Mouse (Mus musculus) testis, postnatal 10 days (tissue): ENCODE results near the gene Jpt1.
A peak's percentile ranks its signal among the peaks of the same experiment; 100 is the strongest.
"Not testable (repeated sequence)": the region's sequence is repeated elsewhere in the genome, so short reads cannot be mapped to it uniquely, and the experiment has no call there.

ENCODE experiments used
- DNase-seq: peaks from one replicate; pipeline ENCODE4 v3.0.0; 2021; ENCODE audit warnings: low spot score

The Jpt1 gene

DNA sequence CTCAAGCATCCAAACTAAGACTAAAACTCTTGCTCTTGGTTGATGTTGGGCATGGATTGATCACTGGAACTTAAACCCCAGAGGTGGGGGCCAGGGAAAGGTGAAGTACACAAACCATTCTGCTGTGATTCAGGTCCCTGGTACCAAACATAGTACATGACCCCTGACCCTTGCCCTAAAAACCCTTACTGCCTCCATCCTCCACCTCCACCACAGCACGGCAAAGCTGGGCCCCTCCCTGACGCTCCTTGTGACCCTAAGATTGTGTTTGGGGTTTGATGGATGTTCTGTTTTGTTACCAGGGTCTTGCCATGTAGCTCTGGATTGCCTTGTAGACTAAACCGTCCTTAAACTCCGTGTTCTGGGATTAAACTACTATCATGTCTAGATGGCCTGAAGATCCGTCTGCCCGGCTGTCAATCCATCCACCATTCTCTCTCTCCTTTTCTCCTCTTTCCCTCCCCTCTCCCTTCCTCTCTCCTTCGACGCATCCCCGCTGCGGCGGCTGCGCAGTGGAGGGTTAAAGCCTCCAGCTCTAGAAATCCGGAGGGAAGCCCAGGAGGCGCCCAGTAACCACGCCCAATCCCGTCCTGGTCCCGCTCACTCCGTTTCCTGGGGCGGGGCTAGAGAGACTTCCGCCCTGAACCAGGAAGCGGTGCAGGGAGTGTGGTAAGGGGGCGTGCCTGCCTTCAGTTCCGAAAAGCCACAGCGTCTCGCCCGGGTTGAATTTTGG is 39.0 kb downstream of the Jpt1 start, which contains the start of gene Armc7:
Gene Armc7, plus strand, starts transcription at position 643 of the 733 bp plus-strand sequence.
- DNase-seq, result peak; percentile 97

DNA sequence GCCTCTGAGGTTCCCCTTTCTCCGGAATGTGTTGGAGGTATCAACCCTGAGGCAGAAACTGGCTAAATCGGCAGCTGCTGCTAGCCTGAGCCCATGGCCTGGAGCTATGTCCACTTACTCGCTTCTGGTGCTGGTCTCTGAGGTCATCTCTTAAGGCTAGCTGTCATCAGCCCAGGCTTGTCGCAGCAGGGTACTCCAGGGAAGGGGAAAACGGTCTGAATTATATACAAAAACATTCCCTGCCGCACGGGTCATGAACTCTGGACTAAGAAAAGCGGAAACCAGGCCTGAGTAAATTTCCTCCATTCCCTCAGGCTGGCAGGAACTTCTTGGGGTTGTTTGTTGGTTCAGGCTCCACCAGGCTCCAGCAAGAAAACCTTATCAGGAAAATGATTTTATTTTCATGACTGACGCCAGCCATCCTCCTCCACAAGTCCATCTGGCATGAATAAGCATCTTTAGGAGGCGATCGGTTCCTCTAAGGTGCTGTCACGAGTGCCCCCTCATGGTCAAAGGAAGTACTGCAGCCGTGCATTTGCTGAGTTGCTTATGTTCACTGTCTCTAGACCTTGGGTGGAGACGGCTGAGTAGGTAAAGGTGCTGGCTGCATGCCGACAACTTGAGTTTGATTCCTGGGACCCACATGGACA is 40.4 kb downstream of the Jpt1 start:
- DNase-seq, result peak; percentile 96

GRCm38 (mm10) chr11:115472183-115472582 is 42.0 kb downstream of the Jpt1 start:
- DNase-seq, result no peak

DNA sequence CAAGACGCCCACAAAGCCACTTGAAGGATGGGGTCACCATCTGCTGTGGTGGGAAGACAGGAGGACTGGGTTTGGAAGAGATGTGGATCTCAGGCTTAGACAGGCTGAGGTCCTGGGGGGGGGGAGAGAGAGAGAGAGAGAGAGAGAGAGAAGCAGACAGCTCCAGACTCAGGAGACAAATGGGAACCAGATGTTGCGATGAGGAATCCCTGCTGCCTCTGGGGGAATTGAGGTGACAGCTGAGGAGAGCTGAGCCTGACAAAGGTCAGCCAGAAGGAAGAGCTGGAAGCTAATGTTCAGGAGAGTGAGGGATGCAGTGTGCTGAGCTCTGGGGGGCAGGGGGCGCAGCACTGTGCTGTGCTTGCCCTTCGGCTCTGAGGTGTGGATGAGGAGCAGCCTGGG is 47.0 kb downstream of the Jpt1 start:
- no peak for DNase-seq

GRCm38 (mm10) chr11:115464851-115465250 is 49.3 kb downstream of the Jpt1 start:
- no peak for DNase-seq

- no peak for DNase-seq
Observed at GRCm38 (mm10) chr11:115463397-115463796, 50.8 kb downstream of the Jpt1 start.

DNA sequence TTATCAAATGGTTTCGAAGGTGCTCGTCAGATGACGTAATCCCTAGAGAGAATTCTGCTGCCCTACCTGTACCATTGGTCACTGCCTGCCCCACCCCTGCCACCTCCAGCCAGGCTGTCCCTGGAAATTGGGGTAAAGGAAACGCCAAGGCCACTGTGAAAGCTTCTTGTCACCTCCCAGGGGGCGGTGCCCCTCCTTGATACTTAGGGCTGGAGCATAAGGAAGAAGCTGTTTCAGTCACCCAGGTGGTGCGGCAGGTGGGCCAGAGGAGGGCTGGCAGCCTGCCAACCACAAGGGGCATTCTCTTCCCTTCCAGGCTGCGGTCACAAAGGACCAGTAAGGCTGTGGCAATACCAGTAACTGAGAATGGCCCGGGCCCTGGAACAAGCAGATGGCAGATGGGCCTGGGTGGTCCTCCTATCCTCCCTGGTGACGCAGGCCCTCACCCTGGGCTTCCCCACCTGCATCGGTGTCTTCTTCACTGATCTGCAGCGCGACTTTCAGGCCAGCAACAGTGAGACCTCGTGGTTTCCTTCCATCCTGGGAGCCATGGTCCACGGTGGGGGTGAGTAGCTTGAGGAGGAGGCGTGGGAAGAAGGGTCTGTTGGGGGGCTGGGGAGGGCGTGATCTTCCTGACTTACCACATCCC is 51.8 kb downstream of the Jpt1 start, which contains the start of gene Slc16a5:
Gene Slc16a5, plus strand, starts transcription at position 232 of the 649 bp plus-strand sequence.
- no peak for DNase-seq

DNA sequence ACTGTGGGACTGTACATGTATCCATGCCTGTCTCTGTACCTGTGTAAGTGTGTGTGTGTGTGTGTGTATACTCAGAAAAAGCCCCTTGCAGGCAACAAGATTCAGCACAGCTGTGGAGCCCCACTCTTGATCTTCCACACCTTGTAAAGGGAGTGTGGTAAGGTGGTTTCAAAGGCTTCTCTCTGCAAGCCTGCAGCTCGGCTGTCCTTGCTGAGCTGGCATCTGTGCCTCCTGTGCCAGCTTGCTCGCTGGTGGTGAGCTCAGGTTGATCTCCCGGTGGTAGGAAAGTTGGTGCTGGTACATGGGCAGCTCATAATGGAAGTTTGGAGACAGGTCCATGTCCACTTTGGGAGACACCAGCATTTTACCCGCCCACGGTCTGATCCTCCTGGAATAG is 52.3 kb downstream of the Jpt1 start:
- no peak for DNase-seq

DNA sequence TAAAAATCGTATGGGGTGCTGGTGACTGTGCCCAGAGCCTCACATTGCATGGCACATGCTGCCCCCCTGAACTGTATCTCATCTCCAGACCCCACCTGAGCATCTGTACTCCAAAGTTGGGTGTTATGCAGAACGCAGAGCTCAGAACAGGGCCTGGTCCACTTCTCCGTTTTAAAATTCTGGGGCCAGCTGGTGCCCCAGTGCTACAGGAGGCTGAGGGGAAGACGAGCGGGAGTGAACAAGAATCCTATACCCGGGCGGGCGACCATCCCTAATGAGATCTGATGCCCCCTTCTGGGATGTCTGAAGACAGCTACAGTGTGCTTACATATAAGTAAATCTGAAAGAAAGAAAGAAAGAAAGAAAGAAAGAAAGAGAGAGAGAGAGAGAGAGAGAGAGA is 53.2 kb downstream of the Jpt1 start:
- no peak for DNase-seq

- DNase-seq, result no peak
Observed at GRCm38 (mm10) chr11:115457405-115457804, 56.8 kb downstream of the Jpt1 start.

- no peak for DNase-seq
Observed at GRCm38 (mm10) chr11:115456182-115456581, 58.0 kb downstream of the Jpt1 start.

- no peak for DNase-seq
Observed at GRCm38 (mm10) chr11:115455619-115456018, 58.6 kb downstream of the Jpt1 start.

GRCm38 (mm10) chr11:115454822-115455221 is 59.4 kb downstream of the Jpt1 start:
- not testable (repeated sequence) for DNase-seq

GRCm38 (mm10) chr11:115453306-115453705 is 60.9 kb downstream of the Jpt1 start:
- no peak for DNase-seq

- no peak for DNase-seq
Observed at GRCm38 (mm10) chr11:115452281-115452860, 61.8 kb downstream of the Jpt1 start.

GRCm38 (mm10) chr11:115451781-115452241 is 62.4 kb downstream of the Jpt1 start:
- DNase-seq, result no peak

DNA sequence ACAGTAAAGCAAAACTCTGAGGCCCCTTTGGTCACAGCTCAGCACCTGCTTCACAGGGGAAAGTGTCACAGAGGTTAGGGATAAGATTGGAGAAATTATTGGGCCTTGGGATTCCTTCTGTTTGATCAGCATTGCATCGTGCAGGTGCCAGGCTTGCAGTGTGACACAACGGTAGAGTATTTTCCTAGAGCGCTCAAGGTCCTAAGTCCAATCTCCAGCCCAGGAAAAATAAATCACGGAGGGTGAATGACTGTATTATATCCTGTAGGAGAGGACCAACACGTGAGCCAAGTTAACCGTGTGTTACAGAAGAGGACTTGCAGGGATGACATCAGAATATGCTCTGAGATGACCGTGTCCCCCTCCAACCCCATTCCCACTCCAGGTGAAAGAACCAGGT is 64.0 kb downstream of the Jpt1 start:
- no peak for DNase-seq

DNA sequence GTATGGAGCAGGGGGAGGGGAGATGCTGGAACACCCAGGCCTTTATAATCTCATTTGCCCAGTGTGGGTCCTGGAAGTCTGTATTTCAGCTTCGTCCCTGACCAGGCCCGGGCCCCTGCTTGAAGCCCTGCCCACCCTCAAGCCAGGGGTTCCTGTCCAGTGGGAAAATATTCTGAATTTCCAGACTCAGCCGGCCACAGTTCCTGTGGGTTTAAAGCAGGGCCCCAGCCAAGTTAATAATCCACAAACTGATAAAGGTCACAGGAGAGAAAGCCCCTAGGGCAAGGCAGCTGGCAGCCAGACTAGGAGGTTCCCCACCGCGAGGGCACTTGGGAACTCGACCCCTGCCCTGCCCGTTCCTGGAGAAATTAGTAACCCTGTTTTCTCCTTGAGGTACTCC is 65.2 kb downstream of the Jpt1 start:
- DNase-seq, result no peak

- no peak for DNase-seq
Observed at GRCm38 (mm10) chr11:115448075-115448474, 66.1 kb downstream of the Jpt1 start.
